Mouse (Mus musculus) MEL (cell line): ENCODE measurements around the gene Ctnnbl1. TPM values are rescaled to one million over a fixed set of nuclear protein-coding genes. Genes with fewer than 3 reads are reported as not detected.
A peak's percentile ranks its signal among the peaks of the same experiment; 100 is the strongest.

Experiments
- DNase-seq: peaks from one replicate; pipeline ENCODE4 v3.0.0; 2011; ENCODE audit warnings: low read depth, low spot score
- H3K27ac ChIP-seq: 2 replicates; pipeline ENCODE4 v1.5.1; 2012; ENCODE audit warnings: low read depth, mild to moderate bottlenecking, control low read depth, low read length, moderate library complexity; ENCODE audit not compliant: control insufficient read depth
- H3K27me3 ChIP-seq, 2 experiments: fragments of 150-350 bp in 1 of 2; sonication (generic) in 1 of 2; 2 replicates each; pipeline ENCODE4 v1.6.1; 2012; ENCODE audit warnings: low read length in 2 of 2, mild to moderate bottlenecking in 2 of 2, improper control_type of control experiment in 1 of 2, moderate library complexity in 1 of 2; ENCODE audit not compliant: insufficient read depth in 2 of 2, control insufficient read depth in 1 of 2
- H3K36me3 ChIP-seq, 2 experiments: 2 replicates each; pipeline ENCODE4 v1.6.1; 2012 to 2014; ENCODE audit warnings: low read length in 2 of 2, improper control_type of control experiment in 1 of 2, inconsistent platforms in 1 of 2, mild to moderate bottlenecking in 1 of 2; ENCODE audit not compliant: insufficient read depth in 2 of 2, control insufficient read depth in 1 of 2
- H3K4me1 ChIP-seq, 2 experiments: fragments of 150-350 bp in 1 of 2; sonication (generic) in 1 of 2; 2 replicates each; pipeline ENCODE4 v1.6.1; 2012; ENCODE audit warnings: low read length in 2 of 2, improper control_type of control experiment in 1 of 2, mild to moderate bottlenecking in 1 of 2; ENCODE audit not compliant: insufficient read depth in 2 of 2, control insufficient read depth in 1 of 2
- H3K4me3 ChIP-seq, 2 experiments: fragments of 150-350 bp in 1 of 2; sonication (generic) in 1 of 2; 2 replicates each; pipeline ENCODE4 v1.5.1; 2012; ENCODE audit warnings: low read depth in 2 of 2, low read length in 2 of 2, mild to moderate bottlenecking in 2 of 2, moderate library complexity in 2 of 2, control low read depth in 1 of 2, improper control_type of control experiment in 1 of 2; ENCODE audit not compliant: control insufficient read depth in 1 of 2, insufficient read depth in 1 of 2
- H3K79me2 ChIP-seq: 2 replicates; pipeline ENCODE4 v1.6.1; 2012; ENCODE audit warnings: mild to moderate bottlenecking, low read length, moderate library complexity; ENCODE audit not compliant: control insufficient read depth, poor library complexity, insufficient read depth
- H3K9ac ChIP-seq: 2 replicates; pipeline ENCODE4 v1.6.1; 2012; ENCODE audit warnings: low read depth, mild to moderate bottlenecking, control low read depth, low read length, moderate library complexity; ENCODE audit not compliant: control insufficient read depth, poor library complexity, severe bottlenecking
- H3K9me3 ChIP-seq: fragments of 150-350 bp; sonication (generic); replicated peaks from 2 replicates; pipeline ENCODE4 v1.6.1; 2012; ENCODE audit warnings: mild to moderate bottlenecking, low read length, improper control_type of control experiment, moderate library complexity; ENCODE audit not compliant: insufficient read depth
- BHLHE40 ChIP-seq: IDR thresholded peaks from 2 replicates; pipeline ENCODE4 v1.6.1; 2012; ENCODE audit warnings: low read depth, mild to moderate bottlenecking, inconsistent platforms, low read length, improper control_type of control experiment, borderline replicate concordance
- CTCF ChIP-seq, 3 experiments: IDR thresholded peaks in 2 of 3; conservative IDR thresholded peaks in 1 of 3; 2 replicates each; pipeline ENCODE4 v1.5.1; 2011 to 2012; ENCODE audit warnings: low read length in 3 of 3, low read depth in 2 of 3, mild to moderate bottlenecking in 2 of 3, improper control_type of control experiment in 1 of 3, inconsistent platforms in 1 of 3, mixed read lengths in 1 of 3, moderate library complexity in 1 of 3; ENCODE audit not compliant: control insufficient read depth in 1 of 3, insufficient read depth in 1 of 3, poor library complexity in 1 of 3, severe bottlenecking in 1 of 3
- EP300 ChIP-seq, 2 experiments: IDR thresholded peaks; 2 replicates each; pipeline ENCODE4 v1.6.1; 2011; ENCODE audit warnings: improper control_type of control experiment in 2 of 2, low read length in 2 of 2, low read depth in 1 of 2, mild to moderate bottlenecking in 1 of 2
- GATA1 ChIP-seq: IDR thresholded peaks from 2 replicates; pipeline ENCODE4 v1.6.1; 2011; ENCODE audit warnings: low read depth, low read length, improper control_type of control experiment
- KAT2A ChIP-seq: conservative IDR thresholded peaks from 2 replicates; pipeline ENCODE4 v1.6.1; 2012; ENCODE audit warnings: low read depth, low read length, improper control_type of control experiment, inconsistent platforms
- MAFK ChIP-seq: IDR thresholded peaks from 2 replicates; pipeline ENCODE4 v1.6.1; 2011; ENCODE audit warnings: low read depth, mild to moderate bottlenecking, low read length, improper control_type of control experiment, borderline replicate concordance
- MEF2A ChIP-seq: IDR thresholded peaks from 2 replicates; pipeline ENCODE4 v1.6.1; 2014; ENCODE audit warnings: low read depth, mild to moderate bottlenecking, inconsistent platforms, low read length, improper control_type of control experiment; ENCODE audit not compliant: poor library complexity, insufficient replicate concordance, severe bottlenecking; ENCODE audit errors: extremely low read depth
- MXI1 ChIP-seq: IDR thresholded peaks from 2 replicates; pipeline ENCODE4 v1.6.1; 2011; ENCODE audit warnings: mild to moderate bottlenecking, low read depth, low read length, improper control_type of control experiment
- MYC ChIP-seq: IDR thresholded peaks from 2 replicates; pipeline ENCODE4 v1.6.1; 2011; ENCODE audit warnings: low read depth, mild to moderate bottlenecking, low read length, improper control_type of control experiment, moderate library complexity
- POLR2A ChIP-seq, 2 experiments: IDR thresholded peaks; 2 replicates each; pipeline ENCODE4 v1.6.1; 2011 to 2012; ENCODE audit warnings: low read length in 2 of 2, mild to moderate bottlenecking in 2 of 2, control low read depth in 1 of 2, improper control_type of control experiment in 1 of 2, low read depth in 1 of 2, moderate library complexity in 1 of 2; ENCODE audit not compliant: control insufficient read depth in 1 of 2, insufficient read depth in 1 of 2, poor library complexity in 1 of 2
- POLR2AphosphoS2 ChIP-seq: IDR thresholded peaks from 2 replicates; pipeline ENCODE4 v1.6.1; 2011; ENCODE audit warnings: low read length, improper control_type of control experiment
- POLR2AphosphoS5 ChIP-seq: IDR thresholded peaks from 2 replicates; pipeline ENCODE4 v1.6.1; 2012; ENCODE audit warnings: low read depth, borderline replicate concordance, mild to moderate bottlenecking, inconsistent platforms, low read length, moderate library complexity, mixed read lengths
- RAD21 ChIP-seq: IDR thresholded peaks from 2 replicates; pipeline ENCODE4 v1.6.1; 2011; ENCODE audit warnings: mild to moderate bottlenecking, low read depth, low read length, improper control_type of control experiment
- RCOR1 ChIP-seq: IDR thresholded peaks from 2 replicates; pipeline ENCODE4 v1.6.1; 2012; ENCODE audit warnings: low read depth, mild to moderate bottlenecking, inconsistent platforms, low read length, improper control_type of control experiment
- SIN3A ChIP-seq: IDR thresholded peaks from 2 replicates; pipeline ENCODE4 v1.6.1; 2012; ENCODE audit warnings: low read length, improper control_type of control experiment, inconsistent platforms
- TAL1 ChIP-seq: IDR thresholded peaks from 2 replicates; pipeline ENCODE4 v1.6.1; 2012; ENCODE audit warnings: mild to moderate bottlenecking, inconsistent platforms, low read length, moderate library complexity, mixed read lengths
- TCF12 ChIP-seq: IDR thresholded peaks from 2 replicates; pipeline ENCODE4 v1.6.1; 2014; ENCODE audit warnings: low read depth, mild to moderate bottlenecking, inconsistent platforms, low read length, improper control_type of control experiment, moderate library complexity
- UBTF ChIP-seq: IDR thresholded peaks from 2 replicates; pipeline ENCODE4 v1.6.1; 2012; ENCODE audit warnings: low read depth, mild to moderate bottlenecking, inconsistent platforms, low read length, improper control_type of control experiment, moderate library complexity, borderline replicate concordance; ENCODE audit not compliant: insufficient read depth
- ZC3H11A ChIP-seq: IDR thresholded peaks from 2 replicates; pipeline ENCODE4 v1.6.1; 2012; ENCODE audit warnings: low read depth, mild to moderate bottlenecking, inconsistent platforms, low read length, improper control_type of control experiment
- ZNF384 ChIP-seq: IDR thresholded peaks from 2 replicates; pipeline ENCODE4 v1.6.1; 2012; ENCODE audit warnings: low read depth, mild to moderate bottlenecking, inconsistent platforms, low read length, improper control_type of control experiment
- polyA plus RNA-seq, 2 experiments: library from polyadenylated mRNA; stranded (reverse) in 1 of 2; unstranded in 1 of 2; fragments of >175 nt in 1 of 2; fragments of >200 nt in 1 of 2; gene quantifications; 2 replicates each; pipeline versions ENCODE4 v1.2.1 to v1.2.4; 2012; ENCODE audit warnings: low replicate concordance in 2 of 2, low read depth in 1 of 2; ENCODE audit not compliant: insufficient read length in 2 of 2, insufficient read depth in 1 of 2, missing spikeins in 1 of 2
- total RNA-seq: library from RNA; depleted of rRNA; stranded (reverse); fragments of 300-350 nt; gene quantifications from 2 replicates; pipeline ENCODE4 v1.2.3, GENCODE M21; 2012

The Ctnnbl1 gene
- total and polyA plus RNA-seq, 3 experiments, result 60.7 to 61.7 TPM; not detected in 1

GRCm38 (mm10) chr2:157913705-157914104 is 176.5 kb downstream of the Ctnnbl1 start:
- H3K79me2 ChIP-seq, result no peaks in the 10 kb centered on the region
- H3K4me1 ChIP-seq, result no peaks in the 10 kb centered on the region
- no peaks in the 10 kb centered on the region for H3K36me3 ChIP-seq
- H3K9me3 ChIP-seq, result no peaks in the 10 kb centered on the region
- DNase-seq, result no peak
- H3K9ac ChIP-seq, result no peak overlapping the region
- no peak overlapping the region for H3K4me3 ChIP-seq
- peak; percentile 10 for TF ChIP-seq RAD21
- peak in 1 of 3 experiments; percentile 20; a peak in 1 of 6 replicates for TF ChIP-seq CTCF (IDR thresholded peaks at IDR 0.05 in 2 of 3, conservative IDR thresholded peaks at IDR 0.05 in 1 of 3; ENCODE audit: control insufficient read depth in 1 of 3, insufficient read depth in 1 of 3, low read depth in 2 of 3, low read length in 3 of 3, poor library complexity in 1 of 3, severe bottlenecking in 1 of 3)
- TF ChIP-seq SIN3A, result no peak
- TF ChIP-seq ZC3H11A, result no peak
- TF ChIP-seq, all 39 proteins: peak for 2
- Histone ChIP-seq H3K27me3 (no peaks in the 10 kb centered on the region; a peak in 1 of 4 replicates), H3K27ac (no peak overlapping the region)

- TF ChIP-seq ZNF384, result no peak
- TF ChIP-seq TCF12, result no peak
- no peak for TF ChIP-seq UBTF
- no peak for TF ChIP-seq EP300 (IDR thresholded peaks at IDR 0.05; ENCODE audit: low read depth in 1 of 2, low read length in 2 of 2)
- no peak for TF ChIP-seq TAL1
- no peak for TF ChIP-seq RAD21
- TF ChIP-seq BHLHE40, result no peak
- TF ChIP-seq MYC, result no peak
- TF ChIP-seq POLR2A (IDR thresholded peaks at IDR 0.05; ENCODE audit: control insufficient read depth in 1 of 2, insufficient read depth in 1 of 2, low read depth in 1 of 2, low read length in 2 of 2, poor library complexity in 1 of 2), result no peak
- no peak for TF ChIP-seq POLR2AphosphoS5
- no peak for TF ChIP-seq KAT2A
- no peak for TF ChIP-seq POLR2AphosphoS2
- TF ChIP-seq MEF2A, result no peak
- TF ChIP-seq RCOR1, result no peak
- TF ChIP-seq GATA1, result no peak
- TF ChIP-seq ZC3H11A, result no peak
- no peak for TF ChIP-seq MAFK
- no peak for TF ChIP-seq MXI1
- H3K27ac ChIP-seq, result no peak within 1 kb of the TSS
- H3K79me2 ChIP-seq, result no peaks in the 10 kb centered on the region
- H3K9me3 ChIP-seq, result no peaks in the 10 kb centered on the region
- no peaks in the 10 kb centered on the region; a peak in 1 of 4 replicates for H3K27me3 ChIP-seq
- no peaks in the 10 kb centered on the region for H3K4me1 ChIP-seq
- H3K4me3 ChIP-seq, result no peak within 1 kb of the TSS
- H3K9ac ChIP-seq, result no peak within 1 kb of the TSS
- H3K36me3 ChIP-seq, result no peaks in the 10 kb centered on the region
- DNase-seq, result no peak
Measured at GRCm38 (mm10) chr2:157914105-157914764, 177.0 kb downstream of the Ctnnbl1 start, which contains the start of gene Vstm2l. Gene Vstm2l (plus strand): TSS chr2:157914653.
